Mouse (Mus musculus) spleen, adult 2 months (tissue): ENCODE data around the gene Hbb-bh1.

Source experiments
- CTCF ChIP-seq: fragments of 200-500 bp; IDR thresholded peaks from 2 replicates; pipeline ENCODE4 v1.5.1; 2011; ENCODE audit warnings: mild to moderate bottlenecking, inconsistent platforms; ENCODE audit not compliant: insufficient read depth, insufficient read length, insufficient replicate concordance; ENCODE audit errors: extremely low read depth
- POLR2A ChIP-seq: fragments of 200-500 bp; IDR thresholded peaks from 2 replicates; pipeline ENCODE4 v1.6.1; 2011; ENCODE audit warnings: low read depth, low read length, inconsistent platforms

DNA sequence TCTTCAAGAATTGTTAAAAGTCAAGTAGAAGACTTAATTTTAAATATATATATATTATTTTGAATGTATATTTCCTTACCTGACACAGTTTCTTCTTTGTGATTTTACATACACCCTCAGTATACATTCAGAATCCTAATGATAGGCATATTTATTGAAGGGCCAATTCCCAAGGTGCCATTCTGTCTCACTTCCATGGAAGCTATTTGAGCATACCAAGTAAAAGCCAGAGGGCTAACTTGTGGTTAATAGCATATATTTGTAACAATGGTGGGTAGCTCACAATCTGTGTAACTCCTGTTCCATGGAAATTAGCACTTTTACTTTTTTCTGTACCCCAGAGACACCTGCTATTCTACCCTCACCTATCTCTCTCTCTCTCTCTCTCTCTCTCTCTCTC lies 43.2 kb upstream of the Hbb-bh1 start, which contains the start of gene Olfr66:
- TF ChIP-seq POLR2A: no peak
- no peak for TF ChIP-seq CTCF
